Mouse (Mus musculus) bone marrow macrophage, adult 2 months (primary cell): ENCODE data around the gene Samd4b.

ENCODE experiments used
- CTCF ChIP-seq: IDR thresholded peaks from 2 replicates; pipeline ENCODE4 v1.5.1; 2012; ENCODE audit warnings: low read depth, mild to moderate bottlenecking, low read length, moderate library complexity
- POLR2A ChIP-seq: IDR thresholded peaks from 2 replicates; pipeline ENCODE4 v1.6.1; 2012; ENCODE audit warnings: mild to moderate bottlenecking, low read depth, low read length, borderline replicate concordance

DNA sequence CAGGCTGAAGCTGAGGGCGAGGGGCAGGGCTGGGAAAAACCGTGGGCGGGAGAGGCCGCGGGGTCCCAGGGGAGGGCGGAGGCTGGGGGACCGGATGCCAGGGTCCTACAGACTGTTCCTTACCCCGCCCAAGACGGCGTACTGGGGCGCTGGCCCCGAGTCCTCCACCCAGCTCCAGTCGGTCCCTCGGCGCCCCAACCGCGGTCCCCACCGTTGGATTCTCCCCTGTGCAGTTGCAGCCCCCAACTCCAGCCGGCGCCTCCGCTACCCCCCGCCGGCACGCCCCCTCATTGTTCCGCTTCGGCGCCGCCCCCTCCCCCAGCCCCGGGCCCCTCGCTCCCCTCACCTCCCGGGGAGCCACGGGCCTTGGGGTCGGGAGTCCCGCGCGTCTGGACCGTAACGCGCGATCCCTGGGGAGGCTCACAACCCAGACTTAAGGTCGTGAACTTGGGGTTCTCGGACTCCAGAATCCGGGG lies 226.4 kb downstream of the Samd4b start:
- TF ChIP-seq CTCF (no peak), POLR2A (no peak)
